Mouse (Mus musculus) testis, adult 2 months (tissue): ENCODE measurements at regions not wholly inside any gene's neighbourhood (a gene's known extent, or its start where the extent isn't known, plus 50 kb on each side); places are given as distances from the start of the nearest gene placed in this dataset.

Experiments used
- CTCF ChIP-seq: fragments of 200-500 bp; IDR thresholded peaks from 2 replicates; pipeline ENCODE4 v1.5.1; 2012; ENCODE audit warnings: low read depth, mild to moderate bottlenecking, inconsistent platforms, low read length, moderate library complexity; ENCODE audit not compliant: control insufficient read depth, insufficient read depth, insufficient replicate concordance
- POLR2A ChIP-seq: fragments of 200-500 bp; IDR thresholded peaks from 2 replicates; pipeline ENCODE4 v1.6.1; 2012; ENCODE audit warnings: low read depth, mild to moderate bottlenecking, inconsistent platforms, low read length, moderate library complexity; ENCODE audit not compliant: control insufficient read depth

DNA sequence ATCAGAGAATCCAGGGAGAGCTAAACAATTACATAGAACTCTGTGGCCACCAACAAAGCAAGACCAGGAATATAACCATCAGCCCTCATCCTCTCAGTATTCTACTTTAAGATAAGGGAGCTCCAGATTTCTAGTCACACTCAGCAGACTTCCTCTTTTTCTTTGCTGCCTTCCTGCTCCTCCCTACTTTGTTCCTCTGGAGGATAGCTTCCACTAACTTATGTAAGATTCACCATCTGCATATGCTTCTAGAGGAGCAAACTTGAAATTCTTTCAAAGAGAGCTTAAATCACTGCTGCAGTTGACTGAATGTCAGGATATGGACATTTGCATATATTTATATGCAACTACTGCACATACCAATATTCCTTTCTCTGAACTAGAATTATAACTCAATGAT is 1352.6 kb downstream of the Zfp704 start:
- TF ChIP-seq CTCF (no peak), POLR2A (no peak)
